Mouse (Mus musculus): Measurements from ENCODE around the gene Vgll4.

DNA sequence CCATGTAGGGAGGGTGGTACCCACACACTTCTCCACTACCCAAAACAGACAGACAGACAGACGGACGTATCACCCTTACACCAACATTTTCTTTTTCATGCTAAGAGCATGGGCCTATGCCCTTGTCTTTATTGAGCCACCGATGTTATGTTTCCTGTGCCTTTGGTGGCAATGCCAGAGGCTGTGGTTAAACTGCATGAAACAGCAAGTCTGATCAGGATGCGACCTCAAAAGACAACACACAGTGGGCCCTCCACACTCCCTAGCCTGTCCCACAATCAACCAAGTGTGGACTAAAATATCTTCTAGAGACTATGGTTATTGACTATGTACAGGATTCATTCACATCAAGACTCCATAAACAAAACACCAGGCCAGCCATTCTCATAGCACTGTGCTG is 70.8 kb downstream of the Vgll4 start:
- TF ChIP-seq CTCF (IDR thresholded peaks at IDR 0.05; ENCODE audit: extremely low read depth, insufficient read depth, insufficient read length, insufficient replicate concordance) (no peak), POLR2A (IDR thresholded peaks at IDR 0.05; ENCODE audit: low read depth, low read length) (no peak)
